Mouse (Mus musculus) lung, postnatal 25 days (tissue): ENCODE measurements at regions not wholly inside any gene's neighbourhood (a gene's known extent, or its start where the extent isn't known, plus 50 kb on each side); places are given as distances from the start of the nearest gene placed in this dataset.
A peak's percentile ranks its signal among the peaks of the same experiment; 100 is the strongest.
"Not testable (repeated sequence)": the region's sequence is repeated elsewhere in the genome, so short reads cannot be mapped to it uniquely, and the experiment has no call there.

Experiments
- DNase-seq: peaks from one replicate; pipeline ENCODE4 v3.0.0; 2022; ENCODE audit warnings: low spot score

- DNase-seq: no peak
These were observed 229.4 kb upstream of the Dcbld2 start for GRCm38 (mm10) chr16:58178744-58179401.

GRCm38 (mm10) chr16:58179981-58180380 lies 228.3 kb upstream of the Dcbld2 start:
- DNase-seq: not testable (repeated sequence)

GRCm38 (mm10) chr16:58194619-58195497 lies 213.4 kb upstream of the Dcbld2 start:
- no peak for DNase-seq

GRCm38 (mm10) chr16:58211872-58212271 lies 196.4 kb upstream of the Dcbld2 start:
- DNase-seq: no peak

DNA sequence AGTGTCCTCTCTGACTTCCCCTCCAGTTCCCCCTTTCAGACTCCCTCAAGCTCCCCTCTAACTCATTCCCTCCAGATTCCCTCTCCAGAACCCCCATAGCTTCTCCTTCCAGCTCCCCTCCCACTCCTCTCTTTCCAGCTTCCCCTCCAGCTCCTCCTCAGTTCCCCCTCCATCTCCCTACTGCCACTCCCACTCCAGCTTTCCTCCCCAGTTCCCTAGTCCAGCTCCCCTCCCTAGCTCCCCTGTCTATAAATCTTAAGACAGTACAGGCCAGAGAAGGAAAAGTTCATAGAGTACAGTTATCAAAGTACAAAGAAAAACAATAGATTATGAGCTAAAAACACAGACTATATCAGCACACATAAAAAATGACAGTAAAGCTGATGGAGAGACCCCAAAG lies 173.6 kb upstream of the Dcbld2 start:
- no peak for DNase-seq

DNA sequence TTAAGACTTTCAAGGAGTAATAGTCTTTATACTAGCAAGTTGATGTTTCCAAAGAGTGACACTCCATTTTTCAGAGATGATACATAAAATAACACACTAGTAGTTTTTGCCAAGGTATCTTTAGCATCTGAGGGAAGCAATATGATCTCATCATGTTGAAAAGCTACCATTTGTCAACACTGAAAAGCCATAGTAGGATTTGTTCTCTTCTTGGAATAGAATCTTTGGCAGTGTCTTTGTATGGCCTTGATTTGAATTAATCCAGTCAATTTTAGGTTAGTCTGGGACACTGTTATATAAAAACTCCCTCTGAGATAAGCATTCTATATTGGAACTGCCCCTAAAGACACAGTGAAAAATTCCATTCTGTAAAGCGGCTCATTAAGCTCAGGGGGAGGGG lies 171.4 kb upstream of the Dcbld2 start:
- no peak for DNase-seq

- DNase-seq: no peak
These were observed 132.0 kb upstream of the Dcbld2 start for GRCm38 (mm10) chr16:58276281-58276680.

GRCm38 (mm10) chr16:58281474-58281873 lies 126.8 kb upstream of the Dcbld2 start:
- DNase-seq: peak; percentile 2

DNA sequence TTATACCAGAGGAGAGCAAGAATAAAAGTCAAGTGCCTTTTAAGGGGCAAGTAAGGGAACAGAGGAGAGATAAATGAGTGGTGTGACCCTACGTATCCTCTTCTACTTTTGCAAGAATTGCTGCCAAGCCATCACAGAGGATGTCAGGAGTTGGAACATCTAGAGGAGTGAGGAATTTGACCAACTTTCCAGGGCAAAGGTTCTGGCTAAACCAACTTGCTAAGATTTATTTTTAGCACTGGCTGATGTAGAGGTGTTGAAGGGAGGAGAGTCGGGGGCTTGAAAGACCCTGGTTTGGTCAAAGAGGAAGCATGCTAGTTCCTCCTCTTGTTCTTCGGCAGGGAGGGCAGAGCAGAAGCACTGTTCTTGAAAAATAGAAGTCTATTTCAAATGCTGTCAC lies 113.8 kb upstream of the Dcbld2 start:
- DNase-seq: no peak

DNA sequence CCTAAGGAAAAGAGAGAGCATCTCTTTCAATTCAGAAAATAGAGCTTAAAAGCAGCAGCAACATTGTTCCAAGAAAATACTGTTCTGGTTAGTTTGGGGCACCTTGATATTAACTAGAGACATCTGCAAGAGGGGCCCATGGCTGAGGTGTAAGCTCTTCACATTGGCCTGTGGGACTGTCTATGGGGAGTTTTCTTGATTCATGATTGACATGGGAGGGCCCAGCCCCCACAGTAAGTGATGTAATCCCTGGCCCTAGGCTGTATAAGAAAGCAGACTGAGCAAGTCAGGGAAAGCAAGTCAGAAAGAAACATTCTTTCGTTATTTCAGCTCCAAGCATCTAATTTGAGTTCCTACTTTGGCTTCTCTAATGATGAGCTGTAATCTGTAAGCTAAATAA lies 113.1 kb upstream of the Dcbld2 start:
- no peak for DNase-seq

DNA sequence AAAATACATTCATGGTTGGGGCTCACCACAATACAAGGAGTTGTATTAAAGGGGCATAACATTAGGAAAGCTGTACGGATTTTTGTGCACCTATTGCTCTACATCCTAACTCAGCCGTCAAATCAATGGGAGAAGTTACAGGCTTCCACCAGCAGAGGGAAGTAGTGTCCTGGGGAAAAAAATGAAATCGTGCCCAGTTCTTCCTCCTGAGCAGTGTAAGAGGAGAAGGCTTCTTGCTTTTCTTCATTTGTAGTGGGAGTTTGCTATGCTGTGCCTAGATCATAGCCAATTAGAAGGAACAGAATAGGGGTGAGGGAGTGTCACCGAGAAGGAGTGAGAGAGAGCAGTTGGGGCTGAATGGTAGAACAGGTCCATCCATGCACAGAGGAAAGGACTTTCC lies 108.7 kb upstream of the Dcbld2 start:
- peak; percentile 56 for DNase-seq

DNA sequence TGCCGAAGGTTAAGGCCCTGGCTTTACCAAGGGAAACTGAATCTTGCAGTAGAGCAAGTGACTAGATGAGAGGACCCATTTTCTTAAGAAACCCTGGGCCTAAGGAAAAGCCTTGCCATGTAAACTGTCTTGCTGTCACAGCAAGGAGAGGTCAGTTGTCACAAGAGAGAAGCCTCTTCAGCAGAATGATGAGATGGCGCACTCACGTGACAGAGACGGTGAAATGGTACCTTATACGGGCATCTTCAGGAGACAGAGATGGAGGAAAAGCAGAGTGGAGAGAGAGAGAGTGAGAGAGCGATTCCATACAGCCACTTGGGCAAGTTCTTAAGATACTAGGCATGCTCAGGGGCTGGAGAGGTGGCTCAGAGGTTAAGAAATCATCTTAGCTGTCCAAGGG lies 108.1 kb upstream of the Dcbld2 start:
- DNase-seq: no peak

DNA sequence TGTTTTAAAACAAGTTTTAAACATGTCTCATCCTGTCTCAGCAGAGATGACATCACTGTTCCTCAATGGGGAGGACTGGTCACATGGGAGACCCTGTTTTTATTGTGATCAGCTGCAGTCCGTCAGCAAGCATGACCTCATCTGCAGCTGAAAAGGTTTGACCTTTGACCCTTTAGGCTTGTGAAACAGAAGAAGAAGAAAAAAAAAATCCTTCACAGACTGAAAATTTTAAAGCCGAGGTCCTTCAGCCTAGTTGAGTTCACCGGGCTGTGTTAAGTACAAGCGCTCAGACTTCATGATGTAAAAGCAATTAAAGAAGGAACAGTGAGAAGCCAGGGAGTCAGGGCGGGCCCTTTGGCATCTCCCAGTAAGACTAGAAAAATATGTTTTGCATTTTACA lies 104.7 kb upstream of the Dcbld2 start:
- peak; percentile 29 for DNase-seq

DNA sequence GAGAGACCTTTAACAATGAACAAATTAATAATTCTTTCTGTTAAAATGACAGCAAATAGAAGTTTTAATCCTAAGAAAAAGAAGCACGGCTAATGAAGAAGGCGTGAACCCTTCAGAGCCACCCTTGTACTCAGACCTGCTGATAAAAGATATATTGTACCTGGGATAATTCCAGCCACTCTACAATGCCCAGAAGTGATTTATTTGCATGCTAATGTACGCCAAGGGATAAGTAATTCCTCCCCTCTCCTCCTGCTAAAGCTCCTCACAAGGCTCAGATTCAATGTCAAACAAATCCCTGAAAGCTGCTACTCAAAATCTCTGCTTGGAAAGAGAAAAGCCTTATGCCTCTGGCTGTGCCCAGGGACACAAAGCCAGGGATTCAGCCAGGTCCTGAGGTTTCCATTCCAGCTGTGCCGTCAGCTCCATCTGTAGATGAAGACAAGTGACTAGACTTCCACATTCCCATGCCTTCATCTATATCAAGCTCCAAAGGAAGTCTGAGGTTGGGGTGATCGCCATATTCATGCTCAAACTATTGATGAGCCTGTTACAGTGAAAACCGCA lies 91.3 kb upstream of the Dcbld2 start:
- DNase-seq: no peak

GRCm38 (mm10) chr16:58331087-58331486 lies 77.2 kb upstream of the Dcbld2 start:
- no peak for DNase-seq

GRCm38 (mm10) chr16:58343921-58344320 lies 64.3 kb upstream of the Dcbld2 start:
- DNase-seq: no peak

DNA sequence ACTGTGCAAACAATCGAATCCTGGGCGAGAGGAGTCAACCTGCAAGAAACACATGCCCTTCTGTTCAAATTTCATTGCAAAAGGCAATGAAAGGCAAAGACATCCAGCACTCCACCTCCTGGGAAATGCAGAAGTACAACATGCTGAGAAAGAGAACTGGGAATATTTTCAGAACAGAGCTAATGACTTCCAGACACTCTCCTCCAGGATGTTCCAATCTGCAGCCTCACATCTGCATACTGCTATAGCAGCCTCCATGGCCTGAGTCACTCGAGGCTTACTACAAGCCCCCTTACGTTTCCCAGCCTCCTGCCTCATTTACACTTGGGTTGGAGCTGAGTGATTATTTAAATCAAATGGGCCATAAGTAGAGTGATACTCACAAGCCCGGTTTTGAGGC lies 58.9 kb upstream of the Dcbld2 start:
- no peak for DNase-seq

- no peak for DNase-seq
These were observed 58.4 kb upstream of the Dcbld2 start for GRCm38 (mm10) chr16:58349802-58350201.

- DNase-seq: no peak
These were observed 56.1 kb upstream of the Dcbld2 start for GRCm38 (mm10) chr16:58352156-58352555.

- DNase-seq: no peak
These were observed 53.7 kb upstream of the Dcbld2 start for GRCm38 (mm10) chr16:58354551-58354950.
